Mouse (Mus musculus) liver, adult 2 months (tissue): ENCODE data around the gene Emc9. TPM values are rescaled to one million over a fixed set of nuclear protein-coding genes. Genes with fewer than 3 reads are reported as not detected.
A peak's percentile ranks its signal among the peaks of the same experiment; 100 is the strongest.

ENCODE experiments used
- DNase-seq: peaks from one replicate; pipeline ENCODE4 v3.0.0-alpha.2; 2011; ENCODE audit warnings: low read depth, low spot score; ENCODE audit errors: extremely low read depth
- H3K27ac ChIP-seq: fragments of 200-500 bp; replicated peaks from 2 replicates; pipeline ENCODE4 v1.5.1; 2012; ENCODE audit warnings: low read depth, mild to moderate bottlenecking, control low read depth, inconsistent platforms, low read length; ENCODE audit not compliant: insufficient read depth
- H3K27me3 ChIP-seq: fragments of 200-500 bp; 2 replicates; pipeline ENCODE4 v1.6.1; 2012; ENCODE audit warnings: mild to moderate bottlenecking, moderate library complexity, low read length, inconsistent platforms; ENCODE audit not compliant: control insufficient read depth, insufficient read depth
- H3K36me3 ChIP-seq: fragments of 200-500 bp; 2 replicates; pipeline ENCODE4 v1.6.1; 2012; ENCODE audit warnings: low read length, inconsistent platforms; ENCODE audit not compliant: control insufficient read depth, insufficient read depth
- H3K4me1 ChIP-seq: fragments of 200-500 bp; 2 replicates; pipeline ENCODE4 v1.6.1; 2011; ENCODE audit warnings: low read length; ENCODE audit not compliant: control insufficient read depth, insufficient read depth
- H3K4me3 ChIP-seq: fragments of 200-500 bp; 2 replicates; pipeline ENCODE4 v1.5.1; 2011; ENCODE audit warnings: low read depth, mild to moderate bottlenecking, control low read depth, low read length, moderate library complexity; ENCODE audit not compliant: insufficient read depth
- H3K79me2 ChIP-seq: fragments of 200-500 bp; 2 replicates; pipeline ENCODE4 v1.6.1; 2012; ENCODE audit warnings: inconsistent platforms, mild to moderate bottlenecking, low read length, moderate library complexity; ENCODE audit not compliant: control insufficient read depth, insufficient read depth
- H3K9ac ChIP-seq: fragments of 200-500 bp; 2 replicates; pipeline ENCODE4 v1.6.1; 2012; ENCODE audit warnings: low read depth, mild to moderate bottlenecking, control low read depth, inconsistent platforms, low read length
- CTCF ChIP-seq: fragments of 200-500 bp; IDR thresholded peaks from 2 replicates; pipeline ENCODE4 v1.5.1; 2011; ENCODE audit warnings: low read depth, low read length, control low read depth
- POLR2A ChIP-seq: fragments of 200-500 bp; IDR thresholded peaks from 2 replicates; pipeline ENCODE4 v1.6.1; 2011; ENCODE audit warnings: low read length, control low read depth; ENCODE audit not compliant: insufficient read depth; ENCODE audit errors: extremely low read depth
- WGBS: fragments of 180-500 bp; shearing (Covaris S2); methylation state at CpG from one replicate; pipeline ENCODE4 v1.1.7; 2018; 5-methylcytosine and 5-hydroxymethylcytosine counted together
- polyA plus RNA-seq: library from polyadenylated mRNA; depleted of rRNA; stranded (reverse); fragments of >200 nt; gene quantifications from 2 replicates; pipeline ENCODE4 v1.2.3, GENCODE M21; 2012
- total RNA-seq: library from RNA; depleted of rRNA; stranded (reverse); fragments of >200 nt; gene quantifications from 2 replicates; pipeline ENCODE4 v1.2.3, GENCODE M21; 2014

The Emc9 gene
- total and polyA plus RNA-seq, 2 experiments, result 36.1 to 57.2 TPM

DNA sequence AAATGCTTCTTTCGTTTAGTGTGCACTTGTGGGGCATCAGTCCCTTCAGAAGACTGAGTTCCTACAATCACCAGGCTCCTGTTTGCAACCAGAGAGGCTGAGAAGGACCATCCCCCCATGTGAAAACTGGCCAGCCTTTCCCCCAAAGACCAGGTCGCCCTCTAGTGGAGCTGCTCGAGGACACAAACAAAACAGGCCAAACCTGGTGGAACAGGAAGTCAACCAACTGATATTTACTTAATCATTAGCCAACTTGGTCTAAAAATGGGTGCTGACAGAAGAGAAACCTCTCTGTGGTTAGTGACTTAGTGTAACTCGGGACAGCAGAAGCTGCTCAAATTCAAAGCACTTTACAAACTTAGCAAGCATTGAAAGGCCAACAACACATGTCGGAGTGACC lies 28.1 kb downstream of the Emc9 start:
- H3K36me3 ChIP-seq, result no peaks in the 10 kb centered on the region
- 4% methylated on average over 5 of the region's 5 CpGs for WGBS
- peaks cover 10% of the 10 kb centered on the region for H3K79me2 ChIP-seq
- H3K4me3 ChIP-seq, result no peak overlapping the region
- peak; percentile 92 for DNase-seq
- peak overlapping the region; percentile 87 for H3K27ac ChIP-seq
- peaks cover 10% of the 10 kb centered on the region for H3K4me1 ChIP-seq
- peak; percentile 94 for TF ChIP-seq CTCF
- TF ChIP-seq POLR2A, result no peak
- H3K9ac ChIP-seq, result peak overlapping the region; percentile 69
- no peaks in the 10 kb centered on the region for H3K27me3 ChIP-seq

GRCm38 (mm10) chr14:55555788-55556187 lies 29.3 kb downstream of the Emc9 start:
- 84% methylated on average over 3 of the region's 3 CpGs for WGBS

DNA sequence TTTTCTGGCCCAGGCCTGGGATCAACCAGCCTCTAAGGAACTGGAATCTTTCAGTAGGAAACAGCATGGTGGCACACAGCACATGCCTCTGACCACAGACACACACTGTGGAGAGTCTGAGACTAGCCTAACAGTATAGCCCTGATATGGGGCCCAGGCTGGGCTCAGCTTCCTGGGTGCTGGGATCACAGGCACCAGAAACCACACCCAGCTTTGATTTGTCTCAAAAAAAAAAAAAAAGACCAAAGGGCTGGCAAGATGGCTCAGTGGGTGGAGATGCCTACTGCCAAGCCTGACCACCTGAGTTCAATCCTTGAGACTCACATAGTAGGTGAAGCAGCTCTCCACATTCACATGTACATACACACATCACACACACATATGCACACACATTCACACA lies 30.5 kb downstream of the Emc9 start:
- no peak overlapping the region for H3K27ac ChIP-seq

More at GRCm38 (mm10) chr14:55555788-55556187, 29.3 kb downstream of the Emc9 start:
- no peak overlapping the region for H3K4me3 ChIP-seq
- H3K27ac ChIP-seq, result no peak overlapping the region
- no peak for DNase-seq
- H3K79me2 ChIP-seq, result no peaks in the 10 kb centered on the region
- TF ChIP-seq POLR2A (no peak), CTCF (no peak)
- no peaks in the 10 kb centered on the region for H3K27me3 ChIP-seq
- peaks cover 7% of the 10 kb centered on the region for H3K4me1 ChIP-seq
- H3K36me3 ChIP-seq, result no peaks in the 10 kb centered on the region
- no peak overlapping the region for H3K9ac ChIP-seq

GRCm38 (mm10) chr14:55551794-55552193 lies 33.3 kb downstream of the Emc9 start:
- Histone ChIP-seq H3K27me3 (no peaks in the 10 kb centered on the region), H3K9ac (no peak overlapping the region), H3K27ac (no peak overlapping the region), H3K4me1 (0 out of 2 replicates have a peak, but pooled peaks cover under 1% of the 10 kb centered on the region), H3K4me3 (no peak overlapping the region), H3K79me2 (no peaks in the 10 kb centered on the region), H3K36me3 (no peaks in the 10 kb centered on the region)
- DNase-seq, result no peak
- WGBS, result 96% methylated on average over 8 of the region's 8 CpGs
- no peak for TF ChIP-seq CTCF
- TF ChIP-seq POLR2A, result no peak

More for the DNA sequence above, 30.5 kb downstream of the Emc9 start:
- no peaks in the 10 kb centered on the region for H3K27me3 ChIP-seq
- no peak for DNase-seq
- TF ChIP-seq POLR2A, result no peak
- no peak for TF ChIP-seq CTCF
- H3K4me3 ChIP-seq, result no peak overlapping the region
- H3K79me2 ChIP-seq, result no peaks in the 10 kb centered on the region
- no peak overlapping the region for H3K9ac ChIP-seq
- no peaks in the 10 kb centered on the region for H3K36me3 ChIP-seq
- H3K4me1 ChIP-seq, result peaks cover 7% of the 10 kb centered on the region

DNA sequence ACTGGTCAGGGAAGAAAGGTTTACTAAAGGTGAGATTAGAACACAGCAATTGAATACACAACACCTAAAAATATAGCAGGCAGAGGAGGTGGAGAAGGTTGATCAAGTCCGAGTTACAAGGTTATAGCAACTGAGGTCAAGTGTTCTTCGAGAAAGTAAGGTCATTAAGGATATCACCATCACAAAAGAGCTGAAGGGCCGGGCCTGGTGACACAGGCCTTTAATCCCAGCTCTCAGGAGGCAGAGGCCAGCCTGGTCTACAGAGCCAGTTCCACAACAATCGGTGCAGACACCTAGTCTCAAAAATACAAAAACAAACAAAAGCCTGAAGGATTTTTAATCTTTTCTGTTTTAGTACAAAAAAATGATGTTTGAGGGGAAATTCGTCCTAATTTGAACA lies 33.8 kb downstream of the Emc9 start:
- DNase-seq, result no peak
- no peaks in the 10 kb centered on the region for H3K36me3 ChIP-seq
- H3K79me2 ChIP-seq, result no peaks in the 10 kb centered on the region
- H3K4me3 ChIP-seq, result no peak overlapping the region
- H3K27me3 ChIP-seq, result no peaks in the 10 kb centered on the region
- TF ChIP-seq POLR2A (no peak), CTCF (no peak)
- H3K4me1 ChIP-seq, result no peaks in the 10 kb centered on the region
- H3K9ac ChIP-seq, result no peak overlapping the region
- WGBS, result 77% methylated on average over 5 of the region's 5 CpGs
- H3K27ac ChIP-seq, result no peak overlapping the region

- no peak overlapping the region for H3K4me3 ChIP-seq
- no peak overlapping the region for H3K9ac ChIP-seq
- H3K79me2 ChIP-seq, result no peaks in the 10 kb centered on the region
- TF ChIP-seq CTCF, result no peak
- no peak for TF ChIP-seq POLR2A
- DNase-seq, result no peak
- H3K27ac ChIP-seq, result no peak overlapping the region
- no peaks in the 10 kb centered on the region for H3K27me3 ChIP-seq
- no peaks in the 10 kb centered on the region for H3K36me3 ChIP-seq
- 84% methylated on average over 6 of the region's 6 CpGs for WGBS
- H3K4me1 ChIP-seq, result no peaks in the 10 kb centered on the region
Observed at GRCm38 (mm10) chr14:55550191-55550590, 34.9 kb downstream of the Emc9 start.
